Mouse (Mus musculus): ENCODE results near the gene Galns. TPM values are rescaled to one million over a fixed set of nuclear protein-coding genes. Genes with fewer than 3 reads are reported as not detected.

Gene Galns
- 15.9 TPM for polyA plus RNA-seq (2017; shearing (Covaris generic))

DNA sequence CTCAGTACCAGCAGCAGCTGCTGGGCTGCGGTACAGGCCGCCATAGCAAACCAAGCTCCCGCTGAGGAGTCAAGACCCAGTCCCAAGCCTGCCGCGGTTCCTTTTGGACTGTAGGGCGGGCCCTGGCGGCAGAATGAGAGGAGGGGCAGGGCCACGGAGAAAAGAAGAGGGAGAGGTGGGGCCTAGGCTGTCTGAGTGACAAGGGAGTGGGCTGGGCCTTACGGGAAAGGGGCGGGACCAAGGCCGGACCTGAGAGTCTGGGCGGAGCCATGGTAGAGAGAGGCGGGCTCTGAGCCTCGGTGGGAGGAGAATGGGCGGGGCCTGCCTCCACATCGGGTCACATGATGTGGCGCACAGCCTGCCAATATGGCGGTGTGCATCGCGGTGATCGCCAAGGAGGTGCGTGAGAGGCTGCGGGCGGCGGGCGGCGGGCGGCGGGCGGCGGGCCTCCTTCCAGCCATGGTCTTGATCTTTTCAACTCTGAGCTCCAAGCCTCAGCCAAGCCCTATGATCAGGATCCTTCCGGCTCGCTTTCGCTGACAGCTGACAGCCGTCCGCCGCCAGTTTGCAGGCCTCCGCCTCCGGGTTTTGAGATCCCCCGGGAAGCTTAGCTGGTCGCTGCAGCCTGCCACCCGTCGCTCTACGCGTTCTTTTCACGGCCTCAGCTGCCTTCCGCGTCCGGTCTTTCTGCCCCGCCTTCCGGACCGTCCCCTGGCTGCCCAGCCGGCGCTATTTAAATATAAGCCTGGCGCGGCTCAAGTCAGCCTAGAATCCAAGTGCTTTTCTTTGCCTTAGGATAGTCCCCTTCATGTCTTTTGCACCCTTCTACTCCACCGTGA is at the start of gene Galns, which contains the start of gene Trappc2l:
Gene Galns (minus strand): TSS at position 169 of the 839 bp plus-strand sequence.
Gene Trappc2l (plus strand): TSS at position 346 of the 839 bp plus-strand sequence.

DNA sequence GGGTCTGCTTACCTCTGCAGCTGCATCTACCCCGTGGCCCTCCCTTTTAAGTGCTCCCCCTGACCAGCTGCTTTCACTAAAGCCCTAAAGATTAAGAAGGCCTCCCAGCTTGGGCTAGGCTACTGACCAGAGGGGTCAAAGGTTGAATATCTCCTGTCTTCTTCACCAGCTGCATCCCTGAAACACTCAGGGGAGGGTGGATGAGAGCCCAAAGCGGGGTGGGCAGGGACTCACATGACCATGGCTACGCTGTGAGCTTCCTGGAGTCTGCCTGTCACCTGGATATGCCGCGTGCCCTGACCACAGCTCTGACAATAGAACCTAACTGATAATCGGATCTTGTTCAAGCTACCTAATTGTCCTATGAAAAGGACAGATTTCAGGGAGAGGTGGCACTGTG is 11.5 kb upstream of the Galns start, which contains the start of gene Pabpn1l:
Gene Pabpn1l (minus strand): TSS at position 13 of the 400 bp plus-strand sequence.

GRCm38 (mm10) chr8:122576648-122577022 is 34.6 kb downstream of the Galns start, which contains the start of gene Aprt:
Gene Aprt, minus strand, starts transcription at chr8:122576909.

GRCm38 (mm10) chr8:122567361-122568108 is 43.7 kb downstream of the Galns start, which contains the start of gene Cdt1:
Gene Cdt1, plus strand, starts transcription at chr8:122568015.

DNA sequence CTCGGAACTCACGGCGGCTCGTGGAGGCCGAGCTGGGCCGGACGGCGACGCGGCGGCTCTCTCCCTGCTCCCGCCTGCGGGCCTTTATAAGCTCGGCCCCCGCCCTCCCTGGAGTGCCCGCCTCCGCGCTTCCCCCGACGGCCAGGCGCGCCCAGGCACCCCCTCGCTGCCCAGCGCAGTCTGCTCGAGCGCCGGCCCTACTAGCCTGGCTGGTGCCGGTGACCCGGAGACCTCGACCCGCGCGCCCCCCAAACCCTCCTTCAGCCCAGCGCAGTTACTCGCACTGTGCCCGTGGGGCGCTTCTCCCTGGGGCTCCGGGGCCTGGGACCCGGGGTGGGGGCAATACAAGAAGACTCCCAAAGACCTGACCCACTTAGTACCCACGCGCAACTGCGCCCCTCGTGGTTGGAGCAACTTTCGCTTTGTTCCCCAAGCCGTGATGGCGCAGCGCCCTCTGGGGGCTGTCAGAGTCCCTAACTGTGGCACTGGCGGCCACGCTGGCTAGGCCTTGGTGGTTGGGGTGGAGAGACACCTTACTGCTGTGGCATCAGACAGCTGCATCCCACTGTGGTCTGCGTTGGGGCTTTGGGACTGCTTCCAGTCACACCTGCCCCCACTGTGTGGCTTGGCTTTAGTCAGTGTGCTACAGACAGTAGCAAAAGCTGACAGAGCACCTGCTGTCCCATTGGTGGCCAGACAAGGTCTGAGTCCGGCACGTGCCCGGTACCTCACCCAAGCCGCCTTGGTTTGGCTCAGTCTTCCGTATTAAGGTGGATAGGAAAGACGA is 59.8 kb downstream of the Galns start, which contains the start of gene Piezo1:
Gene Piezo1 (minus strand): TSS at position 65 of the 787 bp plus-strand sequence.

Other genes with a start within 250 kb of the Galns start
- gene Zc3h18, start 234.9 kb downstream of the Galns start, polyA plus RNA-seq (2017; shearing (Covaris generic)): 62.2 TPM
- not detected for gene Il17c, start 189.4 kb downstream of the Galns start, polyA plus RNA-seq (2017; shearing (Covaris generic))
- gene Cyba, start 178.5 kb downstream of the Galns start, polyA plus RNA-seq (2017; shearing (Covaris generic)): 981 TPM
- 28.4 TPM for gene Mvd, start 168.0 kb downstream of the Galns start, polyA plus RNA-seq (2017; shearing (Covaris generic))
- 3.5 TPM for gene Snai3, start 150.7 kb downstream of the Galns start, polyA plus RNA-seq (2017; shearing (Covaris generic))
- 39.6 TPM for gene Rnf166, start 135.4 kb downstream of the Galns start, polyA plus RNA-seq (2017; shearing (Covaris generic))
- gene Ctu2, start 135.3 kb downstream of the Galns start, polyA plus RNA-seq (2017; shearing (Covaris generic)): 82.8 TPM
- gene Piezo1, start 60.1 kb downstream of the Galns start, polyA plus RNA-seq (2017; shearing (Covaris generic)): 7.6 TPM
- gene Cdt1, start 43.4 kb downstream of the Galns start, polyA plus RNA-seq (2017; shearing (Covaris generic)): 21.6 TPM
- 201 TPM for gene Aprt, start 34.6 kb downstream of the Galns start, polyA plus RNA-seq (2017; shearing (Covaris generic))
- 54.2 TPM for gene Trappc2l, start 177 bp upstream of the Galns start, polyA plus RNA-seq (2017; shearing (Covaris generic))
- gene Pabpn1l, start 11.3 kb upstream of the Galns start, polyA plus RNA-seq (2017; shearing (Covaris generic)): not detected
- gene Cbfa2t3, start 87.6 kb upstream of the Galns start, polyA plus RNA-seq (2017; shearing (Covaris generic)): 0.30 TPM
- gene Acsf3, start 164.0 kb upstream of the Galns start, polyA plus RNA-seq (2017; shearing (Covaris generic)): 7.2 TPM
- 0.09 TPM for gene Cdh15, start 236.5 kb upstream of the Galns start, polyA plus RNA-seq (2017; shearing (Covaris generic))

Measured in inflammation-experienced regulatory T-cells, adult 16 weeks (primary cell).